Mouse (Mus musculus) midbrain, embryonic 11.5 days (tissue): Measurements from ENCODE around the gene Appbp2. TPM values are rescaled to one million over a fixed set of nuclear protein-coding genes. Genes with fewer than 3 reads are reported as not detected.

Source experiments
- ATAC-seq: fragments of 200-750 bp; cut with Nextera tagmentation; 2 replicates; pipeline ENCODE4 v1.8.0; 2017; ENCODE audit warnings: moderate TSS enrichment, moderate library complexity; ENCODE audit not compliant: low FRiP score
- DNase-seq: peaks from one replicate; pipeline ENCODE4 v3.0.0; 2015; ENCODE audit warnings: low spot score; ENCODE audit errors: missing footprints
- H3K27ac ChIP-seq: fragments of 300-500 bp; sonication (generic); 2 replicates; pipeline ENCODE4 v1.5.1; 2014; ENCODE audit warnings: low read depth, low read length
- H3K27me3 ChIP-seq: fragments of 300-500 bp; sonication (generic); 2 replicates; pipeline ENCODE4 v1.6.1; 2014; ENCODE audit warnings: mild to moderate bottlenecking, low read length, moderate library complexity, mixed read lengths; ENCODE audit not compliant: control insufficient read depth, insufficient read depth
- H3K36me3 ChIP-seq: fragments of 300-500 bp; sonication (generic); 2 replicates; pipeline ENCODE4 v1.6.1; 2014; ENCODE audit warnings: mild to moderate bottlenecking, low read length, moderate library complexity, mixed read lengths; ENCODE audit not compliant: control insufficient read depth, insufficient read depth
- H3K4me1 ChIP-seq: fragments of 300-500 bp; sonication (generic); 2 replicates; pipeline ENCODE4 v1.6.1; 2014; ENCODE audit warnings: low read length; ENCODE audit not compliant: control insufficient read depth, insufficient read depth
- H3K4me2 ChIP-seq: fragments of 300-500 bp; sonication (generic); 2 replicates; pipeline ENCODE4 v1.6.1; 2014; ENCODE audit warnings: mild to moderate bottlenecking, moderate library complexity
- H3K4me3 ChIP-seq: fragments of 300-500 bp; sonication (generic); 2 replicates; pipeline ENCODE4 v1.5.1; 2014; ENCODE audit warnings: low read depth, low read length
- H3K9ac ChIP-seq: fragments of 300-500 bp; sonication (generic); 2 replicates; pipeline ENCODE4 v1.6.1; 2014; ENCODE audit warnings: low read length
- H3K9me3 ChIP-seq: fragments of 300-500 bp; sonication (generic); 2 replicates; pipeline ENCODE4 v1.6.1; 2016; ENCODE audit warnings: low read length; ENCODE audit not compliant: control insufficient read depth
- WGBS: fragments of 180-500 bp; shearing (Covaris S2); extraction: QIAGEN DNeasy Blood & Tissue Kit; methylation state at CpG from one replicate; pipeline ENCODE4 v1.1.7; 2014; 5-methylcytosine and 5-hydroxymethylcytosine counted together
- polyA plus RNA-seq: library from polyadenylated mRNA; unstranded; fragments of >200 nt; fragmentation: Nextera tagmentation; extraction: Ambion mirVana; gene quantifications from 2 replicates; pipeline ENCODE4 v1.2.1, GENCODE M21; 2014

Gene Appbp2
- polyA plus RNA-seq, 1 experiment from 2014 or later = 63.5 TPM

- no peaks in the 10 kb centered on the region for H3K36me3 ChIP-seq
- H3K4me3 ChIP-seq = no peak overlapping the region
- no peak for ATAC-seq
- H3K9me3 ChIP-seq = no peaks in the 10 kb centered on the region
- H3K27ac ChIP-seq = no peak overlapping the region
- H3K27me3 ChIP-seq = no peaks in the 10 kb centered on the region
- H3K4me2 ChIP-seq = no peak overlapping the region
- DNase-seq = no peak
- H3K9ac ChIP-seq = no peak overlapping the region
- no peaks in the 10 kb centered on the region for H3K4me1 ChIP-seq
- WGBS = 88% methylated on average over 3 of the region's 3 CpGs
These were observed 5.3 kb upstream of the Appbp2 start for GRCm38 (mm10) chr11:85240211-85240610.

- under 1% methylated on average over 68 of the region's 70 CpGs for WGBS
- H3K9me3 ChIP-seq = no peaks in the 10 kb centered on the region
- H3K4me3 ChIP-seq = peak overlapping the region; percentile 98
- H3K4me2 ChIP-seq = peak overlapping the region; percentile 57
- ATAC-seq (peak; percentile 95), DNase-seq (peak; percentile 97)
- peaks cover 5% of the 10 kb centered on the region for H3K4me1 ChIP-seq
- peak overlapping the region; percentile 98 for H3K27ac ChIP-seq
- no peaks in the 10 kb centered on the region for H3K36me3 ChIP-seq
- H3K27me3 ChIP-seq = no peaks in the 10 kb centered on the region
- H3K9ac ChIP-seq = peak overlapping the region; percentile 95
These were observed 454 bp downstream of the Appbp2 start for GRCm38 (mm10) chr11:85234363-85234989.

GRCm38 (mm10) chr11:85233676-85234210, 1.2 kb downstream of the Appbp2 start:
- no peak overlapping the region for H3K27ac ChIP-seq
- DNase-seq = peak; percentile 89
- 16% methylated on average over 9 of the region's 9 CpGs for WGBS

GRCm38 (mm10) chr11:85223248-85223647, 11.7 kb downstream of the Appbp2 start:
- Histone ChIP-seq H3K4me2 (no peak overlapping the region), H3K27ac (no peak overlapping the region), H3K9me3 (no peaks in the 10 kb centered on the region), H3K36me3 (0 out of 2 replicates have a peak, but pooled peaks cover 4% of the 10 kb centered on the region), H3K9ac (no peak overlapping the region), H3K4me3 (no peak overlapping the region), H3K4me1 (no peaks in the 10 kb centered on the region), H3K27me3 (no peaks in the 10 kb centered on the region)
- 98% methylated on average over 3 of the region's 3 CpGs for WGBS
- no peak for DNase-seq
- no peak for ATAC-seq

More at GRCm38 (mm10) chr11:85233676-85234210, 1.2 kb downstream of the Appbp2 start:
- peak overlapping the region; percentile 95 for H3K9ac ChIP-seq
- no peaks in the 10 kb centered on the region for H3K36me3 ChIP-seq
- ATAC-seq = no peak
- peak overlapping the region; percentile 98 for H3K4me3 ChIP-seq
- H3K9me3 ChIP-seq = no peaks in the 10 kb centered on the region
- peaks cover 5% of the 10 kb centered on the region for H3K4me1 ChIP-seq
- no peaks in the 10 kb centered on the region for H3K27me3 ChIP-seq
- H3K4me2 ChIP-seq = peak overlapping the region; percentile 57

- no peak overlapping the region for H3K4me2 ChIP-seq
- peak; percentile 21 for DNase-seq
- WGBS = 97% methylated on average over 6 of the region's 6 CpGs
- 0 out of 2 replicates have a peak, but pooled peaks cover 4% of the 10 kb centered on the region for H3K36me3 ChIP-seq
- H3K9me3 ChIP-seq = no peaks in the 10 kb centered on the region
- no peak overlapping the region for H3K9ac ChIP-seq
- no peak for ATAC-seq
- no peaks in the 10 kb centered on the region for H3K27me3 ChIP-seq
- no peaks in the 10 kb centered on the region for H3K4me1 ChIP-seq
- H3K4me3 ChIP-seq = no peak overlapping the region
- H3K27ac ChIP-seq = no peak overlapping the region
These were observed 12.4 kb downstream of the Appbp2 start for GRCm38 (mm10) chr11:85222561-85222960.

- Histone ChIP-seq H3K9ac (no peak overlapping the region), H3K27me3 (no peaks in the 10 kb centered on the region), H3K4me2 (no peak overlapping the region), H3K4me3 (no peak overlapping the region), H3K4me1 (no peaks in the 10 kb centered on the region), H3K27ac (no peak overlapping the region), H3K9me3 (no peaks in the 10 kb centered on the region), H3K36me3 (peaks cover 6% of the 10 kb centered on the region)
- DNase-seq (peak; percentile 14), ATAC-seq (no peak)
- 93% methylated on average over 3 of the region's 3 CpGs for WGBS
These were observed 15.9 kb downstream of the Appbp2 start for GRCm38 (mm10) chr11:85219014-85219413.

DNA sequence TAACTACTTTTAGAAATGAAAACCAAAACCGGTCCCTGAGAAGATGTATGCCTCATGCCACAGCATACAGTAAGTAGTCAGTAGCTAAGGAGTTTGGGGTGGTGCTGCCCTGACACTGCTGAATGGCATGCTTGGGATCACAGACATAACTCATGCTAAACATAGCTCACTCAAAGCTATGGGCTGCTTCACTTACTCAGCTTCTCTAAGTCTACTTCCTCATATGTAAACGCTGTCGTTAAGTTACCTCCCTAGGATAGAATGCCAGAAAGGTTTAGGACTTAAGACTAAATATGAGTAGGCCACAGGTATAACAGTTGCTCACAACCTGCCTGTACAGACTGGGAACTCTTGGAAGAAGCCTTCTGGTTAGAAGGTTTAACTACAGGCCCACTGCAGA, 20.3 kb downstream of the Appbp2 start:
- DNase-seq (peak; percentile 57), ATAC-seq (no peak)
- no peak overlapping the region for H3K4me2 ChIP-seq
- no peak overlapping the region for H3K9ac ChIP-seq
- no peaks in the 10 kb centered on the region for H3K4me1 ChIP-seq
- no peak overlapping the region for H3K27ac ChIP-seq
- H3K36me3 ChIP-seq = peaks cover 18% of the 10 kb centered on the region
- no peak overlapping the region for H3K4me3 ChIP-seq
- H3K9me3 ChIP-seq = no peaks in the 10 kb centered on the region
- 97% methylated on average over 3 of the region's 3 CpGs for WGBS
- no peaks in the 10 kb centered on the region for H3K27me3 ChIP-seq

DNA sequence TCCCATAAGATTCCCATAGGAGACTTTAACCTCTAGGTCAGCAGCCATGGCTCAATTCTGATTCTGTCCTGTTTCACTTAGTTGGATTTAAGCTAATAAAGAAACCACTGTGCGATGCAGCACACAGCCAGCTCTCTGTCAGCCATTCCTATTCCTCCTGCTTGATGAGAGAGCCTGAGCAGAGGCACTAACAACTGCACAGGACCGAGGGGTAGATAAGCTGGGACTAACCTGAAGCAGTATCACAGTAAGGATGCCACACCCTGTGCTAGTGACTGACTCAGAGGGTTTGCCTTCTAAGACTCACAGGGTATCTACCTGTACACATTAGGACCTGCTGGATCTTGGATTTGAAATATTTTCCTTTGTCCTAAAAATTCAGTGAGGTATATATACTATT, 21.7 kb downstream of the Appbp2 start:
- DNase-seq = no peak
- Histone ChIP-seq H3K4me1 (no peaks in the 10 kb centered on the region), H3K9ac (no peak overlapping the region), H3K4me2 (no peak overlapping the region), H3K27ac (no peak overlapping the region), H3K36me3 (peaks cover 22% of the 10 kb centered on the region), H3K27me3 (no peaks in the 10 kb centered on the region), H3K4me3 (no peak overlapping the region), H3K9me3 (no peaks in the 10 kb centered on the region)
- WGBS = 84% methylated on average over 2 of the region's 2 CpGs
- no peak for ATAC-seq

DNA sequence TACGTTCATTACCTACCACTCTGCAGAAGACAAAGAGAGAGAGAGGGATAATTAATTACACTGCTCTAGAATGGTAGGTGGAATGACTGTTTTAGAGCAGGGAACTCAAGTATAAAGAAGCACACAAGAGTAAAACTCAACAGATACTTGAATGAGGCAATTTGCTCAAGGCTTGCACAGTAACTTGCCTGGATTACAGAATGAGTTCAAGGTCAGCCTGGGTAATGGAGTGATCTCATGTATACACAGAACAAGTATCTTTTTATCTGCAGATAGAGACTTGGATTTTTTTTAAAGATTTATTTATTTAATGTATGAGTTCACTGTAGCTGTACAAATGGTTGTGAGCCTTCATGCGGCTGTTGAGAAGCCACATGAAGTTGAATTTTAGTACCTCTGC, 23.8 kb downstream of the Appbp2 start:
- peaks cover 24% of the 10 kb centered on the region for H3K36me3 ChIP-seq
- no peak overlapping the region for H3K9ac ChIP-seq
- no peaks in the 10 kb centered on the region for H3K27me3 ChIP-seq
- 95% methylated on average over 2 of the region's 2 CpGs for WGBS
- no peaks in the 10 kb centered on the region for H3K4me1 ChIP-seq
- ATAC-seq (no peak), DNase-seq (no peak)
- no peak overlapping the region for H3K27ac ChIP-seq
- H3K4me3 ChIP-seq = no peak overlapping the region
- no peak overlapping the region for H3K4me2 ChIP-seq
- H3K9me3 ChIP-seq = no peaks in the 10 kb centered on the region
